Mouse (Mus musculus) olfactory bulb, adult 2 months (tissue): ENCODE data around the gene Gm21970.

Experiments
- CTCF ChIP-seq: fragments of 200-500 bp; IDR thresholded peaks from 2 replicates; pipeline ENCODE4 v1.5.1; 2012; ENCODE audit warnings: low read depth, mild to moderate bottlenecking, low read length, moderate library complexity; ENCODE audit not compliant: insufficient read depth
- POLR2A ChIP-seq: fragments of 200-500 bp; IDR thresholded peaks from 2 replicates; pipeline ENCODE4 v1.6.1; 2012; ENCODE audit warnings: mild to moderate bottlenecking, low read depth, low read length, moderate library complexity; ENCODE audit not compliant: insufficient read depth

- TF ChIP-seq POLR2A (no peak), CTCF (no peak)
These were observed 3.4 kb downstream of the Gm21970 start for GRCm38 (mm10) chr16:91394826-91395410.
